ENCODE assay signal across 8 mouse cellular contexts in the genomic region with DNA sequence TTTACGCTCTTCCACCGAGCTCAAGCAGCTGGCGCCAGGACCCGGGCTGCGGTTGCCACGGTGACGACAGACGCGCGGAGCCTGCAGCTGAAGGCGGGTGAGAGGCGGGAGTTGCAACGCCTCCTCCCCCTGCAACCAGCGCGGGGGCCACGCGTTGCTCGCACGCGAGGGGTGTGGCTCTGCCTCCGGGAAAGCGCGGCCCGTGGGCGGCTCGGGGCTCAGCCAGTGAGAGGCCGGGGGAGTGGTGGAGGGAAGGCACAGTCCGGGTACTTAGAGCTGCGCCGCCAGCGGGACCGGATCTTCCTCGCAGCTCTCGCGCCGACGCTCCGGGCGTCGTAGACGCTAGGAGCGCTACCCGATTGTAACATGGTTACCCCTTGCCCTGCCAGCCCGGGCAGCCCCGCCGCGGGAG. TPM values are rescaled to one million over a fixed set of nuclear protein-coding genes. Genes with fewer than 3 reads are reported as not detected.
DNase-seq lines count a peak whose midpoint lies in the region; ATAC-seq and TF ChIP-seq lines count a peak whose summit lies in the region.

A gene (plus strand): TSS at position 271 of the 412 bp plus-strand sequence.

- H3K9ac ChIP-seq in intestine, postnatal 0 days (ENCODE audit: low read depth, low read length), result 0 out of 2 replicates have a peak within 1 kb of the TSS, but pooled peaks have one; percentile 2
- H3K9ac ChIP-seq in midbrain, embryonic 11.5 days (ENCODE audit: low read length), result peak within 1 kb of the TSS; percentile 24

- H3K27me3 ChIP-seq in embryonic facial prominence, embryonic 10.5 days (replicated peaks; ENCODE audit: low read depth, poor library complexity, severe bottlenecking), result peaks cover 95% of the 10 kb centered on the region
- H3K27me3 ChIP-seq in intestine, postnatal 0 days (replicated peaks; ENCODE audit: control insufficient read depth, insufficient read depth, low read length), result peaks cover 81% of the 10 kb centered on the region
- peaks cover 58% of the 10 kb centered on the region for H3K27me3 ChIP-seq in midbrain, embryonic 11.5 days (ENCODE audit: control insufficient read depth, insufficient read depth, low read length)

- H3K4me1 ChIP-seq in embryonic facial prominence, embryonic 10.5 days, result peaks cover 44% of the 10 kb centered on the region
- H3K4me1 ChIP-seq in intestine, postnatal 0 days (replicated peaks; ENCODE audit: control insufficient read depth, insufficient read depth, low read length), result 0 out of 2 replicates have a peak, but pooled peaks cover 4% of the 10 kb centered on the region
- H3K4me1 ChIP-seq in midbrain, embryonic 11.5 days (ENCODE audit: control insufficient read depth, insufficient read depth, low read length), result peaks cover 26% of the 10 kb centered on the region

- no peaks in the 10 kb centered on the region for H3K36me3 ChIP-seq in embryonic facial prominence, embryonic 10.5 days (replicated peaks)
- H3K36me3 ChIP-seq in intestine, postnatal 0 days (ENCODE audit: control insufficient read depth, insufficient read depth), result no peaks in the 10 kb centered on the region
- no peaks in the 10 kb centered on the region for H3K36me3 ChIP-seq in midbrain, embryonic 11.5 days (ENCODE audit: control insufficient read depth, insufficient read depth, low read length)

- peak; percentile 97 for DNase-seq in adrenal gland, postnatal 10 days
- DNase-seq in embryonic facial prominence, embryonic 10.5 days (ENCODE audit: low spot score), result peak; percentile 93
- no peak for DNase-seq in gonadal fat pad, adult 2 months (ENCODE audit: low read depth)
- peak; percentile 91 to 94 for DNase-seq in left cerebral cortex, postnatal 36 days (ENCODE audit: low spot score in 2 of 2)
- peak; percentile 99 for DNase-seq in midbrain, embryonic 11.5 days (ENCODE audit: low spot score, missing footprints)
- peak; percentile 85 for DNase-seq in skeletal muscle tissue, adult 2 months (ENCODE audit: low read depth, low spot score)

- H3K9me3 ChIP-seq in embryonic facial prominence, embryonic 10.5 days, result no peaks in the 10 kb centered on the region
- H3K9me3 ChIP-seq in intestine, postnatal 0 days (ENCODE audit: control insufficient read depth), result no peaks in the 10 kb centered on the region
- H3K9me3 ChIP-seq in midbrain, embryonic 11.5 days (ENCODE audit: control insufficient read depth, low read length), result no peaks in the 10 kb centered on the region

- peak within 1 kb of the TSS; percentile 98 for H3K4me2 ChIP-seq in intestine, postnatal 0 days (replicated peaks; ENCODE audit: low read depth)
- peak within 1 kb of the TSS; percentile 94 for H3K4me2 ChIP-seq in midbrain, embryonic 11.5 days

- H3K27ac ChIP-seq in embryonic facial prominence, embryonic 10.5 days (replicated peaks), result peak within 1 kb of the TSS; percentile 40
- no peak within 1 kb of the TSS for H3K27ac ChIP-seq in intestine, postnatal 0 days (ENCODE audit: low read depth, low read length)
- no peak within 1 kb of the TSS for H3K27ac ChIP-seq in midbrain, embryonic 11.5 days (ENCODE audit: low read depth, low read length)

- H3K4me3 ChIP-seq in embryonic facial prominence, embryonic 10.5 days, result peak within 1 kb of the TSS; percentile 64
- peak within 1 kb of the TSS; percentile 57 for H3K4me3 ChIP-seq in intestine, postnatal 0 days (ENCODE audit: low read depth, low read length)
- H3K4me3 ChIP-seq in midbrain, embryonic 11.5 days (ENCODE audit: low read depth, low read length), result peak within 1 kb of the TSS; percentile 44

- ATAC-seq in intestine, postnatal 0 days, result peak; percentile 93
- peak; percentile 92 for ATAC-seq in midbrain, embryonic 11.5 days (ENCODE audit: low FRiP score)
- ATAC-seq in erythroid progenitor cell, adult 5-6 weeks (replicated peaks; ENCODE audit: low FRiP score, poor library complexity, severe bottlenecking), result no peak

- under 1% methylated on average over 47 of the region's 47 CpGs for WGBS in embryonic facial prominence, embryonic 10.5 days
- WGBS in intestine, postnatal 0 days, result under 1% methylated on average over 47 of the region's 47 CpGs
- under 1% methylated on average over 47 of the region's 47 CpGs for WGBS in midbrain, embryonic 11.5 days

- TF ChIP-seq CTCF in intestine, postnatal 0 days (IDR thresholded peaks at IDR 0.05; ENCODE audit: low read depth), result peak; percentile 19; the same call in 1 of the 2 replicates

- intact Hi-C loops in left cerebral cortex, postnatal 36 days (cut with DNase I), result loop anchor here (2.0 to 5.0 kb wide), 2 partner anchors 47 to 60 kb away; a partner anchor contains a TSS

RNA-seq across cellular contexts. Expression of the gene that starts here (rescaled TPM):
- 1 to 10 TPM in 1 of 2 experiments, under 1 TPM in 1; 0.30 to 1.2 TPM for total RNA-seq in adrenal gland, postnatal 10 days (2021)
- polyA plus RNA-seq in embryonic facial prominence, embryonic 10.5 days (2016; fragmentation: Nextera tagmentation; extraction: Ambion mirVana), result 0.24 and 0.57 TPM in 2 replicates
- 60.3 and 104 TPM in 2 replicates for polyA plus RNA-seq in gonadal fat pad, adult 2 months (2012; rRNA removed)
- 0.10 and 0.12 TPM in 2 replicates for polyA plus RNA-seq in intestine, postnatal 0 days (2015; fragmentation: Nextera tagmentation; extraction: Ambion mirVana)
- 1 to 10 TPM; 1.7 to 1.8 TPM for total RNA-seq in left cerebral cortex, postnatal 36 days (2021)
- 0.39 and 0.68 TPM in 2 replicates for polyA plus RNA-seq in midbrain, embryonic 11.5 days (2014; fragmentation: Nextera tagmentation; extraction: Ambion mirVana)
- total RNA-seq in erythroid progenitor cell, adult 5-6 weeks (2015; ENCODE audit: low replicate concordance), result 0.42 and 3.2 TPM in 2 replicates
- total RNA-seq in erythroid progenitor cell, adult 5-6 weeks (2017; ENCODE audit: low replicate concordance), result not detected in 2 replicates

Comparison
In these comparisons a context has a peak if more than half of its experiments do, and no peak if none do; other contexts are left out.
1. RNA of the gene that starts here (polyA plus RNA-seq): 60.3 to 104 TPM in gonadal fat pad, adult 2 months; 0.39 to 0.68 TPM in midbrain, embryonic 11.5 days, 0.24 to 0.57 TPM in embryonic facial prominence, embryonic 10.5 days and 0.10 to 0.12 TPM in intestine, postnatal 0 days; every median in the first group is over 10 times any median in the second.
2. Peak in DNase-seq, H3K4me3 ChIP-seq and H3K27ac ChIP-seq in embryonic facial prominence, embryonic 10.5 days; RNA of the gene not detected or under 1 TPM.
3. Peak in ATAC-seq, H3K4me3 ChIP-seq, H3K9ac ChIP-seq and H3K4me2 ChIP-seq in intestine, postnatal 0 days; RNA of the gene not detected or under 1 TPM.
4. Peak in DNase-seq, ATAC-seq, H3K4me3 ChIP-seq, H3K9ac ChIP-seq and H3K4me2 ChIP-seq in midbrain, embryonic 11.5 days; RNA of the gene not detected or under 1 TPM.
5. Peak in every context shown above with its lines, with median percentiles within 50 percentile points of each other: H3K4me3 ChIP-seq.